Mouse (Mus musculus) spleen, postnatal 10 days (tissue): ENCODE data around the gene Oscar.
"Not testable (repeated sequence)": the region's sequence is repeated elsewhere in the genome, so short reads cannot be mapped to it uniquely, and the experiment has no call there.

Experiments used
- DNase-seq, 2 experiments: peaks; one replicate each; pipeline ENCODE4 v3.0.0; 2021 to 2022; ENCODE audit warnings: low spot score in 2 of 2

Gene Oscar

GRCm38 (mm10) chr7:3610437-3610836 is 5.5 kb downstream of the Oscar start:
- no peak for DNase-seq

GRCm38 (mm10) chr7:3609082-3609481 is 6.9 kb downstream of the Oscar start:
- DNase-seq: no peak

GRCm38 (mm10) chr7:3608668-3609067 is 7.3 kb downstream of the Oscar start:
- no peak for DNase-seq

GRCm38 (mm10) chr7:3607391-3607790 is 8.6 kb downstream of the Oscar start:
- DNase-seq: no peak

- DNase-seq: no peak
Observed at GRCm38 (mm10) chr7:3606798-3607197, 9.2 kb downstream of the Oscar start.

- DNase-seq: peak; percentile 34 to 69
Observed at GRCm38 (mm10) chr7:3601119-3601518, 14.8 kb downstream of the Oscar start.

GRCm38 (mm10) chr7:3597755-3598154 is 18.2 kb downstream of the Oscar start:
- DNase-seq: not testable (repeated sequence)

- peak in 1 of 2 experiments; percentile 38 for DNase-seq
Observed at GRCm38 (mm10) chr7:3595146-3595545, 20.8 kb downstream of the Oscar start.

GRCm38 (mm10) chr7:3594686-3595085 is 21.3 kb downstream of the Oscar start:
- DNase-seq: no peak

GRCm38 (mm10) chr7:3593855-3594254 is 22.1 kb downstream of the Oscar start:
- DNase-seq: no peak

- no peak for DNase-seq
Observed at GRCm38 (mm10) chr7:3591534-3591933, 24.4 kb downstream of the Oscar start.

- DNase-seq: no peak
Observed at GRCm38 (mm10) chr7:3590550-3590949, 25.4 kb downstream of the Oscar start.

GRCm38 (mm10) chr7:3587292-3587691 is 28.7 kb downstream of the Oscar start:
- DNase-seq: no peak

- DNase-seq: no peak
Observed at GRCm38 (mm10) chr7:3586255-3586654, 29.7 kb downstream of the Oscar start.

- no peak for DNase-seq
Observed at GRCm38 (mm10) chr7:3585763-3586162, 30.2 kb downstream of the Oscar start.

- no peak for DNase-seq
Observed at GRCm38 (mm10) chr7:3580029-3580428, 35.9 kb downstream of the Oscar start.

- no peak for DNase-seq
Observed at GRCm38 (mm10) chr7:3578952-3579546, 36.9 kb downstream of the Oscar start.

GRCm38 (mm10) chr7:3578196-3578595 is 37.8 kb downstream of the Oscar start:
- no peak for DNase-seq

- no peak for DNase-seq
Observed at GRCm38 (mm10) chr7:3576354-3577124, 39.4 kb downstream of the Oscar start.

GRCm38 (mm10) chr7:3574216-3574615 is 41.7 kb downstream of the Oscar start:
- DNase-seq: no peak

GRCm38 (mm10) chr7:3571847-3572246 is 44.1 kb downstream of the Oscar start:
- DNase-seq: no peak

- DNase-seq: not testable (repeated sequence)
Observed at GRCm38 (mm10) chr7:3570580-3570979, 45.4 kb downstream of the Oscar start.

- no peak for DNase-seq
Observed at GRCm38 (mm10) chr7:3569725-3570124, 46.2 kb downstream of the Oscar start.
